Mouse (Mus musculus): ENCODE measurements around the gene Slc48a1. TPM values are rescaled to one million over a fixed set of nuclear protein-coding genes. Genes with fewer than 3 reads are reported as not detected.

The Slc48a1 gene
- total and polyA plus RNA-seq, 3 experiments, result 116 to 299 TPM; not detected in 1

DNA sequence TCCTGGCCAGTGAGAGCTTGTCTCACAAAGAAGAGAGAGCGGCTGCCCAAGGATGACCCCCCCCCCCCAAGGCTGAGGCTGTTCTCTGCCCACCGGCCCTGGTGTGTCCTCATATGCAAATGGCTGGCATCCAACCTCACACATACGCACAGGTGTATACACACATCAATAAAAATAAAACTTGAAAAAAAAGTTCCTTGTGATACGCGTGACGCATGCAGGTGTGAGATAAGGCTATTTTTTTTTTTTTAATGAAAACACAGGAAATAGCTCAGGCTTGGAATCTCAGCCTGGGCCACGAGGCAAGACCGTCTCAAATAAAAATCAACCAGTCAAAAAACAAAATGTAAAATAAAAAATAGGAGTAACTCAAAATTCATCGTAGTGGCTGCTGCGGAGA, 32.0 kb upstream of the Slc48a1 start (continued):
- TF ChIP-seq MEF2A (IDR thresholded peaks at IDR 0.05; ENCODE audit: extremely low read depth, insufficient replicate concordance, low read depth, low read length, poor library complexity, severe bottlenecking) (no peak), ZMIZ1 (IDR thresholded peaks at IDR 0.05; ENCODE audit: low read depth, low read length) (no peak), MAZ (IDR thresholded peaks at IDR 0.05; ENCODE audit: low read depth, low read length) (no peak), POLR2AphosphoS5 (IDR thresholded peaks at IDR 0.05; ENCODE audit: borderline replicate concordance, low read depth, low read length) (no peak), CHD2 (IDR thresholded peaks at IDR 0.05; ENCODE audit: low read length) (no peak), KAT2A (conservative IDR thresholded peaks at IDR 0.05; ENCODE audit: low read depth, low read length) (no peak), SIN3A (IDR thresholded peaks at IDR 0.05; ENCODE audit: low read length) (no peak), GATA1 (IDR thresholded peaks at IDR 0.05; ENCODE audit: low read depth, low read length) (0 out of 2 replicates have a peak, but pooled peaks have one; percentile 51), MAFK (IDR thresholded peaks at IDR 0.05; ENCODE audit: borderline replicate concordance, low read depth, low read length) (no peak), SMC3 (IDR thresholded peaks at IDR 0.05; ENCODE audit: low read depth, low read length) (no peak), HCFC1 (IDR thresholded peaks at IDR 0.05; ENCODE audit: low read depth, low read length) (no peak), USF2 (IDR thresholded peaks at IDR 0.05; ENCODE audit: borderline replicate concordance in 1 of 2, insufficient read depth in 1 of 2, low read depth in 1 of 2, low read length in 2 of 2) (no peak)

DNA sequence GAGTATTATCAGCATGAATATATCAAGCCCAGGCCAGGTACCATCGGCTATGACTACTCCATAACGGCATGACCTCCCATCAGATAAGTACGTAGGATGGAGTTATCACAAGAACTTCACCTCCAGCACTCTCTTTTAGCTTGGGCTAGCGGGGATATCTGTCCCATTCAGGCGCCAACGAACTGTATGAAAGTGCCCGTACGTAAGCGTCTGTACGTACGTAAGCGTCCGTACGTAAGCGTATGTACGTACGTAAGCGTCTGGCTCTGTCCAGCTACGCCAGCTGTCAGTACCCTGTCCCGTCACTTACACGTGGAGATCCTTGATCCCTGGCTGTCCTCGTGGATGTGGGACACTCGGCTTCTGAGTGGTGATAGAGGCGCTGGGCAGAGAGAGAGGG, 31.6 kb upstream of the Slc48a1 start:
- Histone ChIP-seq H3K9me3 (replicated peaks; ENCODE audit: insufficient read depth, low read length) (no peaks in the 10 kb centered on the region), H3K4me1 (ENCODE audit: control insufficient read depth in 1 of 2, insufficient read depth in 2 of 2, low read length in 2 of 2) (peaks cover 9 to 63% of the 10 kb centered on the region in 2 experiments), H3K4me3 (ENCODE audit: control insufficient read depth in 1 of 2, insufficient read depth in 1 of 2, low read depth in 2 of 2, low read length in 2 of 2) (peak overlapping the region; percentile 3 to 45), H3K27ac (ENCODE audit: control insufficient read depth, low read depth, low read length) (peak overlapping the region; percentile 82), H3K9ac (ENCODE audit: control insufficient read depth, low read depth, low read length, poor library complexity, severe bottlenecking) (peak overlapping the region; percentile 71), H3K79me2 (ENCODE audit: control insufficient read depth, insufficient read depth, low read length, poor library complexity) (no peaks in the 10 kb centered on the region; the same call in 1 of the 2 replicates), H3K36me3 (ENCODE audit: control insufficient read depth in 1 of 2, insufficient read depth in 2 of 2, low read length in 2 of 2) (peaks cover 0 to 38% of the 10 kb centered on the region in 2 experiments; a peak in 2 of 4 replicates), H3K27me3 (ENCODE audit: control insufficient read depth in 1 of 2, insufficient read depth in 2 of 2, low read length in 2 of 2) (no peaks in the 10 kb centered on the region)
- peak; percentile 93 for DNase-seq (ENCODE audit: low read depth, low spot score)
- no peak for TF ChIP-seq ZMIZ1 (IDR thresholded peaks at IDR 0.05; ENCODE audit: low read depth, low read length)
- TF ChIP-seq HCFC1 (IDR thresholded peaks at IDR 0.05; ENCODE audit: low read depth, low read length), result peak; percentile 68; the same call in 1 of the 2 replicates
- TF ChIP-seq MAFK (IDR thresholded peaks at IDR 0.05; ENCODE audit: borderline replicate concordance, low read depth, low read length), result no peak
- TF ChIP-seq ETS1 (IDR thresholded peaks at IDR 0.05; ENCODE audit: low read depth, low read length), result no peak; the same call in 1 of the 2 replicates
- no peak for TF ChIP-seq ZC3H11A (IDR thresholded peaks at IDR 0.05; ENCODE audit: low read depth, low read length)
- TF ChIP-seq MEF2A (IDR thresholded peaks at IDR 0.05; ENCODE audit: extremely low read depth, insufficient replicate concordance, low read depth, low read length, poor library complexity, severe bottlenecking), result no peak
- TF ChIP-seq GATA1 (IDR thresholded peaks at IDR 0.05; ENCODE audit: low read depth, low read length), result peak; percentile 90
- TF ChIP-seq RCOR1 (IDR thresholded peaks at IDR 0.05; ENCODE audit: low read depth, low read length), result no peak
- TF ChIP-seq MAZ (IDR thresholded peaks at IDR 0.05; ENCODE audit: low read depth, low read length), result no peak
- TF ChIP-seq EP300 (IDR thresholded peaks at IDR 0.05; ENCODE audit: low read depth in 1 of 2, low read length in 2 of 2), result peak; percentile 71 to 92; a peak in 3 of 4 replicates
- TF ChIP-seq MAX (IDR thresholded peaks at IDR 0.05; ENCODE audit: low read length), result peak; percentile 63
- TF ChIP-seq ZKSCAN1 (IDR thresholded peaks at IDR 0.05; ENCODE audit: low read depth, low read length), result no peak
- TF ChIP-seq TBP (IDR thresholded peaks at IDR 0.05; ENCODE audit: low read depth, low read length), result peak; percentile 85
- no peak for TF ChIP-seq BHLHE40 (IDR thresholded peaks at IDR 0.05; ENCODE audit: borderline replicate concordance, low read depth, low read length)
- no peak for TF ChIP-seq POLR2AphosphoS2 (IDR thresholded peaks at IDR 0.05; ENCODE audit: low read length)
- TF ChIP-seq NRF1 (IDR thresholded peaks at IDR 0.05; ENCODE audit: insufficient read depth, low read depth, low read length, poor library complexity, severe bottlenecking), result no peak
- TF ChIP-seq JUND (IDR thresholded peaks at IDR 0.05; ENCODE audit: low read depth, low read length), result no peak
- TF ChIP-seq ZNF384 (IDR thresholded peaks at IDR 0.05; ENCODE audit: low read depth, low read length), result no peak
- TF ChIP-seq CHD2 (IDR thresholded peaks at IDR 0.05; ENCODE audit: low read length), result no peak
- no peak for TF ChIP-seq UBTF (IDR thresholded peaks at IDR 0.05; ENCODE audit: borderline replicate concordance, insufficient read depth, low read depth, low read length)
- TF ChIP-seq POLR2AphosphoS5 (IDR thresholded peaks at IDR 0.05; ENCODE audit: borderline replicate concordance, low read depth, low read length), result no peak
- no peak for TF ChIP-seq USF2 (IDR thresholded peaks at IDR 0.05; ENCODE audit: borderline replicate concordance in 1 of 2, insufficient read depth in 1 of 2, low read depth in 1 of 2, low read length in 2 of 2)
- TF ChIP-seq TCF12 (IDR thresholded peaks at IDR 0.05; ENCODE audit: low read depth, low read length), result peak; percentile 87
- no peak for TF ChIP-seq E2F4 (IDR thresholded peaks at IDR 0.05; ENCODE audit: borderline replicate concordance, low read depth, low read length)
- peak; percentile 59 to 87; a peak in 3 of 4 replicates for TF ChIP-seq POLR2A (IDR thresholded peaks at IDR 0.05; ENCODE audit: control insufficient read depth in 1 of 2, insufficient read depth in 1 of 2, low read depth in 1 of 2, low read length in 2 of 2, poor library complexity in 1 of 2)
- peak; percentile 77 for TF ChIP-seq MYB (IDR thresholded peaks at IDR 0.05; ENCODE audit: low read depth, low read length)
- TF ChIP-seq CTCF (IDR thresholded peaks at IDR 0.05 in 2 of 3, conservative IDR thresholded peaks at IDR 0.05 in 1 of 3; ENCODE audit: control insufficient read depth in 1 of 3, insufficient read depth in 1 of 3, low read depth in 2 of 3, low read length in 3 of 3, poor library complexity in 1 of 3, severe bottlenecking in 1 of 3), result no peak
- no peak for TF ChIP-seq MYC (IDR thresholded peaks at IDR 0.05; ENCODE audit: low read depth, low read length)
- TF ChIP-seq MXI1 (IDR thresholded peaks at IDR 0.05; ENCODE audit: low read depth, low read length), result peak; percentile 96
- TF ChIP-seq SIN3A (IDR thresholded peaks at IDR 0.05; ENCODE audit: low read length), result peak; percentile 83; the same call in 1 of the 2 replicates

Data from MEL (cell line).